Mouse (Mus musculus) CH12.LX (cell line): ENCODE results near the gene Bbs12. TPM values are rescaled to one million over a fixed set of nuclear protein-coding genes. Genes with fewer than 3 reads are reported as not detected.
A peak's percentile ranks its signal among the peaks of the same experiment; 100 is the strongest.

Experiments
- DNase-seq: peaks from one replicate; pipeline ENCODE4 v3.0.0-alpha.2; 2013; ENCODE audit errors: extremely low read depth
- H3K27ac ChIP-seq: 2 replicates; pipeline ENCODE4 v1.5.1; 2012; ENCODE audit warnings: low read depth, mild to moderate bottlenecking, control low read depth, moderate library complexity; ENCODE audit not compliant: insufficient read depth
- H3K27me3 ChIP-seq: replicated peaks from 2 replicates; pipeline ENCODE3; 2012; ENCODE audit warnings: inconsistent platforms
- H3K36me3 ChIP-seq, 2 experiments: replicated peaks in 1 of 2; 2 replicates each; pipeline versions ENCODE3 to v1.6.1; 2012; ENCODE audit warnings: inconsistent platforms in 1 of 2, low read length in 1 of 2, mild to moderate bottlenecking in 1 of 2, mixed read lengths in 1 of 2, moderate library complexity in 1 of 2; ENCODE audit not compliant: control insufficient read depth in 1 of 2, insufficient read depth in 1 of 2
- H3K4me1 ChIP-seq, 2 experiments: 2 replicates each; pipeline ENCODE4 v1.6.1; 2012; ENCODE audit warnings: inconsistent platforms in 1 of 2, moderate library complexity in 1 of 2; ENCODE audit not compliant: insufficient read depth in 2 of 2, control insufficient read depth in 1 of 2
- H3K4me2 ChIP-seq: 2 replicates; pipeline ENCODE4 v1.6.1; 2012; ENCODE audit warnings: low read depth, mild to moderate bottlenecking, control low read depth; ENCODE audit not compliant: poor library complexity, insufficient read depth, severe bottlenecking
- H3K4me3 ChIP-seq, 3 experiments: fragments of 150-350 bp in 1 of 3; sonication (generic) in 1 of 3; replicated peaks in 1 of 3; 2 replicates each; pipeline versions ENCODE3 to v1.5.1; 2011 to 2012; ENCODE audit warnings: low read depth in 2 of 3, low read length in 2 of 3, mild to moderate bottlenecking in 2 of 3, moderate library complexity in 2 of 3, control low read depth in 1 of 3, improper control_type of control experiment in 1 of 3, inconsistent platforms in 1 of 3, mixed read lengths in 1 of 3; ENCODE audit not compliant: poor library complexity in 1 of 3
- H3K79me2 ChIP-seq: replicated peaks from 2 replicates; pipeline ENCODE4 v1.6.1; 2012; ENCODE audit warnings: mild to moderate bottlenecking, moderate library complexity; ENCODE audit not compliant: control insufficient read depth, poor library complexity, insufficient read depth, severe bottlenecking; ENCODE audit errors: extremely low read depth
- H3K9ac ChIP-seq: 2 replicates; pipeline ENCODE4 v1.6.1; 2012; ENCODE audit warnings: low read depth, mild to moderate bottlenecking, control low read depth, moderate library complexity; ENCODE audit not compliant: insufficient read depth
- H3K9me3 ChIP-seq: replicated peaks from 2 replicates; pipeline ENCODE3; 2012; ENCODE audit warnings: low read length, inconsistent platforms, mixed read lengths
- BHLHE40 ChIP-seq: IDR thresholded peaks from 2 replicates; pipeline ENCODE4 v1.6.1; 2011; ENCODE audit warnings: mild to moderate bottlenecking, low read depth, low read length, improper control_type of control experiment
- CHD1 ChIP-seq: IDR thresholded peaks from 2 replicates; pipeline ENCODE4 v1.6.1; 2012; ENCODE audit warnings: low read depth, low read length, improper control_type of control experiment, inconsistent platforms
- CHD2 ChIP-seq: IDR thresholded peaks from 2 replicates; pipeline ENCODE4 v1.6.1; 2011; ENCODE audit warnings: low read length, improper control_type of control experiment
- CTCF ChIP-seq, 2 experiments: IDR thresholded peaks in 1 of 2; conservative IDR thresholded peaks in 1 of 2; 2 replicates each; pipeline ENCODE4 v1.5.1; 2011 to 2012; ENCODE audit warnings: low read depth in 2 of 2, low read length in 2 of 2, improper control_type of control experiment in 1 of 2, inconsistent platforms in 1 of 2, mild to moderate bottlenecking in 1 of 2, moderate library complexity in 1 of 2
- ELF1 ChIP-seq: IDR thresholded peaks from 2 replicates; pipeline ENCODE4 v1.6.1; 2014; ENCODE audit warnings: low read depth, mild to moderate bottlenecking, inconsistent platforms, low read length, improper control_type of control experiment
- HCFC1 ChIP-seq: IDR thresholded peaks from 2 replicates; pipeline ENCODE4 v1.6.1; 2012; ENCODE audit warnings: low read depth, mild to moderate bottlenecking, inconsistent platforms, low read length, improper control_type of control experiment
- IRF4 ChIP-seq: IDR thresholded peaks from 2 replicates; pipeline ENCODE4 v1.6.1; 2014; ENCODE audit warnings: low read depth, mild to moderate bottlenecking, inconsistent platforms, low read length, improper control_type of control experiment
- JUN ChIP-seq: IDR thresholded peaks from 2 replicates; pipeline ENCODE4 v1.6.1; 2011; ENCODE audit warnings: low read depth, mild to moderate bottlenecking, low read length, improper control_type of control experiment, moderate library complexity; ENCODE audit not compliant: insufficient read depth
- MAX ChIP-seq: IDR thresholded peaks from 2 replicates; pipeline ENCODE4 v1.6.1; 2011; ENCODE audit warnings: low read length, improper control_type of control experiment
- MAZ ChIP-seq: IDR thresholded peaks from 2 replicates; pipeline ENCODE4 v1.6.1; 2012; ENCODE audit warnings: low read depth, mild to moderate bottlenecking, inconsistent platforms, low read length, improper control_type of control experiment, moderate library complexity
- MXI1 ChIP-seq: IDR thresholded peaks from 2 replicates; pipeline ENCODE4 v1.6.1; 2011; ENCODE audit warnings: mild to moderate bottlenecking, low read depth, low read length, improper control_type of control experiment
- MYC ChIP-seq: IDR thresholded peaks from 2 replicates; pipeline ENCODE4 v1.6.1; 2011; ENCODE audit warnings: low read depth, mild to moderate bottlenecking, improper control_type of control experiment, low read length
- NELFE ChIP-seq: IDR thresholded peaks from 2 replicates; pipeline ENCODE4 v1.6.1; 2011; ENCODE audit warnings: low read depth, low read length, improper control_type of control experiment
- POLR2A ChIP-seq: IDR thresholded peaks from 2 replicates; pipeline ENCODE4 v1.6.1; 2011; ENCODE audit warnings: low read depth, mild to moderate bottlenecking, improper control_type of control experiment, low read length
- RAD21 ChIP-seq: IDR thresholded peaks from 2 replicates; pipeline ENCODE4 v1.6.1; 2011; ENCODE audit warnings: low read depth, mild to moderate bottlenecking, low read length, improper control_type of control experiment, moderate library complexity
- RCOR1 ChIP-seq: conservative IDR thresholded peaks from 2 replicates; pipeline ENCODE4 v1.6.1; 2012; ENCODE audit warnings: low read depth, mild to moderate bottlenecking, inconsistent platforms, low read length, improper control_type of control experiment
- SMC3 ChIP-seq: IDR thresholded peaks from 2 replicates; pipeline ENCODE4 v1.6.1; 2011; ENCODE audit warnings: low read depth, low read length, improper control_type of control experiment
- TCF12 ChIP-seq: IDR thresholded peaks from 2 replicates; pipeline ENCODE4 v1.6.1; 2014; ENCODE audit warnings: low read depth, mild to moderate bottlenecking, inconsistent platforms, low read length, improper control_type of control experiment
- UBTF ChIP-seq: IDR thresholded peaks from 2 replicates; pipeline ENCODE4 v1.6.1; 2012; ENCODE audit warnings: low read depth, mild to moderate bottlenecking, inconsistent platforms, low read length, improper control_type of control experiment, moderate library complexity
- USF1 ChIP-seq: IDR thresholded peaks from 2 replicates; pipeline ENCODE4 v1.6.1; 2014; ENCODE audit warnings: low read depth, mild to moderate bottlenecking, inconsistent platforms, low read length, improper control_type of control experiment
- USF2 ChIP-seq: conservative IDR thresholded peaks from 2 replicates; pipeline ENCODE4 v1.6.1; 2011; ENCODE audit warnings: low read depth, low read length, improper control_type of control experiment
- ZC3H11A ChIP-seq: IDR thresholded peaks from 2 replicates; pipeline ENCODE4 v1.6.1; 2012; ENCODE audit warnings: low read depth, mild to moderate bottlenecking, inconsistent platforms, low read length, improper control_type of control experiment
- ZKSCAN1 ChIP-seq: IDR thresholded peaks from 2 replicates; pipeline ENCODE4 v1.6.1; 2012; ENCODE audit warnings: low read depth, inconsistent platforms, low read length, improper control_type of control experiment, borderline replicate concordance
- ZMIZ1 ChIP-seq: IDR thresholded peaks from 2 replicates; pipeline ENCODE4 v1.6.1; 2012; ENCODE audit warnings: low read depth, mild to moderate bottlenecking, inconsistent platforms, low read length, improper control_type of control experiment
- dilution Hi-C: fragments of 300-500 bp; cut with MboI; formaldehyde crosslinking; loops from 2 replicates; pipeline ENCODE4 v1.14.3; 2020; ENCODE audit warnings: low sequenced_read_pairs; ENCODE audit not compliant: extremely low pct_unique_long_range_greater_than_20kb, extremely low pct_ligation_motif_present
- in situ Hi-C: fragments of 300-500 bp; cut with MboI; formaldehyde crosslinking; loops from 3 replicates; pipeline ENCODE4 v1.14.3; 2019; ENCODE audit warnings: low sequenced_read_pairs, low pct_ligation_motif_present, low pct_unique_long_range_greater_than_20kb, mixed read lengths
- polyA plus RNA-seq: library from polyadenylated mRNA; unstranded; fragments of >175 nt; gene quantifications from 2 replicates; pipeline ENCODE4 v1.2.1, GENCODE M21; 2012; ENCODE audit warnings: low read depth; ENCODE audit not compliant: insufficient read length
- total RNA-seq, 2 experiments: library from RNA; depleted of rRNA; stranded (reverse); fragments of 300-350 nt in 1 of 2; fragments of >200 nt in 1 of 2; gene quantifications; 2 replicates each; pipeline ENCODE4 v1.2.3; 2012 to 2014

Bbs12 gene
- total and polyA plus RNA-seq, 3 experiments: 3.2 to 8.3 (median 4.0) TPM

DNA sequence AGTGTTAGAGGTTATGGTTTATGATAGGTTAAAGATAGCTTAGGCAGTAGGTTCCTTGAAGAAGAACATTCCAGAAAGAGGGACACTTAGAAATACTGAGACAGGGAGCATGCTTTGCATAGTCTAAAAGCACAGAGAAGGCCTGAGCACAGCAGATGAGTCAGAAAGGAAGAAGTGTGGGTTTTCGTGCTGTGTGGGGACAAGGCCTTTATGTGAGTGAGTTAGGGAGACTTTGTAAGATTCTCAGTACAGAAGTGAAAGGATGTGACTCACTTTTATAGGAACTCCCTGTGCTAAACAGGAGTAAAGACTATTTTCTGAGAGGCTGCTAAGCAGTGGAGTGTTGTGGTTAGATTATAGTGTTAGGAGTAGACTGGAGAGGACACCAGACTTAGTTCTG, 1.0 kb downstream of the Bbs12 start (continued):
- no peak for TF ChIP-seq HCFC1
- peak; percentile 90 for TF ChIP-seq JUN
- TF ChIP-seq BHLHE40: peak; percentile 85
- peak; percentile 84 for TF ChIP-seq MYC

DNA sequence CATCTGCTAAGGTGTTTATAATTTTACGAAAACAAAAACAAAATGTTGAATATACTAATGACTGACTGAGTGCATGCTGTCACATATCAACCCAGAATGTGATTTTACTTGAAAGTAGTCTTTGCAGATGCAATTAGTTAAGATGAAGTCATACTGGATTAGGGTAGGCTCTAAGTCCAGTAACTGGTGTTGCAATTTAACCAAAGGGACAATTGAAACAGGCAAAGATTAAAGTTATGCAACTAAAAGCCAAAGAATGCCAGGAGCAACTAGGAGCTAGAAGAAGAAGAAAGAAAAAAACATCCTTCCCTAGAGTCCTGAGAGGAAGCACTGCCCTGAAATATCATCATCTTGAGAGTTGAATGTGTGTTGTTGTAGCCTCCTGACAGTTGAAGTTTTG, 3.9 kb downstream of the Bbs12 start:
- peaks cover 0 to 27% of the 10 kb centered on the region in 2 experiments for H3K36me3 ChIP-seq
- no peaks in the 10 kb centered on the region for H3K27me3 ChIP-seq
- no peak overlapping the region for H3K27ac ChIP-seq
- no peak overlapping the region for H3K9ac ChIP-seq
- no peak for TF ChIP-seq POLR2A
- no peak for TF ChIP-seq RCOR1
- TF ChIP-seq SMC3: no peak
- no peak for TF ChIP-seq CTCF (conservative IDR thresholded peaks at IDR 0.05 in 1 of 2, IDR thresholded peaks at IDR 0.05 in 1 of 2; ENCODE audit: low read depth in 2 of 2, low read length in 2 of 2)
- TF ChIP-seq USF1: no peak
- no peak for TF ChIP-seq TCF12
- TF ChIP-seq RAD21: no peak
- TF ChIP-seq MXI1: no peak
- TF ChIP-seq MAZ: no peak
- TF ChIP-seq UBTF: no peak
- no peak for TF ChIP-seq ELF1
- no peak for TF ChIP-seq ZC3H11A
- TF ChIP-seq CHD1: no peak
- no peak for TF ChIP-seq IRF4
- TF ChIP-seq ZMIZ1: no peak
- TF ChIP-seq CHD2: no peak
- TF ChIP-seq MAX: no peak
- TF ChIP-seq NELFE: no peak
- TF ChIP-seq ZKSCAN1: no peak
- TF ChIP-seq USF2: no peak
- H3K79me2 ChIP-seq: no peaks in the 10 kb centered on the region
- in situ Hi-C loops (no loop called here), dilution Hi-C loops (no loop called here)
- H3K4me3 ChIP-seq: no peak overlapping the region
- H3K4me2 ChIP-seq: no peak overlapping the region
- H3K9me3 ChIP-seq: no peaks in the 10 kb centered on the region
- no peak for DNase-seq
- peaks cover 2 to 30% of the 10 kb centered on the region in 2 experiments; a peak in 2 of 4 replicates for H3K4me1 ChIP-seq
